Mouse (Mus musculus) hindbrain, postnatal 0 days (tissue): Measurements from ENCODE around the gene Mast3. TPM values are rescaled to one million over a fixed set of nuclear protein-coding genes. Genes with fewer than 3 reads are reported as not detected.

Experiments
- ATAC-seq: fragments of 200-750 bp; cut with Nextera tagmentation; 2 replicates; pipeline ENCODE4 v1.8.0; 2017; ENCODE audit warnings: mild to moderate bottlenecking, moderate TSS enrichment, moderate library complexity
- DNase-seq: peaks from one replicate; pipeline ENCODE4 v3.0.0-alpha.2; 2015; ENCODE audit warnings: low spot score
- H3K27ac ChIP-seq: fragments of 300-500 bp; sonication (generic); 2 replicates; pipeline ENCODE4 v1.5.1; 2014; ENCODE audit warnings: mild to moderate bottlenecking
- H3K27me3 ChIP-seq: fragments of 300-500 bp; sonication (generic); 2 replicates; pipeline ENCODE4 v1.6.1; 2014; ENCODE audit warnings: low read length, mixed read lengths; ENCODE audit not compliant: insufficient read depth
- H3K36me3 ChIP-seq: fragments of 300-500 bp; sonication (generic); 2 replicates; pipeline ENCODE4 v1.6.1; 2014; ENCODE audit warnings: low read length, mixed read lengths; ENCODE audit not compliant: insufficient read depth
- H3K4me1 ChIP-seq: fragments of 300-500 bp; sonication (generic); 2 replicates; pipeline ENCODE4 v1.6.1; 2014; ENCODE audit warnings: antibody characterized with exemption, low read length, mixed read lengths; ENCODE audit not compliant: insufficient read depth
- H3K4me2 ChIP-seq: fragments of 300-500 bp; sonication (generic); 2 replicates; pipeline ENCODE4 v1.6.1; 2014; ENCODE audit warnings: low read depth, mild to moderate bottlenecking, low read length, moderate library complexity, mixed read lengths
- H3K4me3 ChIP-seq: fragments of 300-500 bp; sonication (generic); 2 replicates; pipeline ENCODE4 v1.5.1; 2014; ENCODE audit warnings: low read length
- H3K9ac ChIP-seq: fragments of 300-500 bp; sonication (generic); replicated peaks from 2 replicates; pipeline ENCODE4 v1.6.1; 2014; ENCODE audit warnings: mild to moderate bottlenecking, low read length, moderate library complexity, mixed read lengths
- H3K9me3 ChIP-seq: fragments of 300-500 bp; sonication (generic); 2 replicates; pipeline ENCODE4 v1.6.1; 2016; ENCODE audit warnings: low read length, mixed read lengths
- CTCF ChIP-seq: IDR thresholded peaks from 2 replicates; pipeline ENCODE4 v1.5.1; 2016; ENCODE audit warnings: antibody characterized with exemption, control low read depth, low read depth
- WGBS: fragments of 180-500 bp; shearing (Covaris S2); extraction: QIAGEN DNeasy Blood & Tissue Kit; methylation state at CpG from one replicate; pipeline ENCODE4 v1.1.7; 2014; 5-methylcytosine and 5-hydroxymethylcytosine counted together
- microRNA-seq, 2 experiments: library from miRNA; unstranded; fragments of <30 nt; microRNA quantifications; one replicate each; pipeline ENCODE4; 2016
- polyA plus RNA-seq: library from polyadenylated mRNA; unstranded; fragments of >200 nt; fragmentation: Nextera tagmentation; extraction: Ambion mirVana; gene quantifications from 2 replicates; pipeline ENCODE4 v1.2.1, GENCODE M21; 2015
- total RNA-seq: library from RNA; depleted of rRNA; stranded (reverse); fragments of >200 nt; gene quantifications from 2 replicates; pipeline ENCODE4 v1.2.3, GENCODE M21; 2014; rRNA removed

The Mast3 gene
- total and polyA plus RNA-seq, 2 experiments from 2014 or later, result 16.2 to 42.1 TPM

GRCm38 (mm10) chr8:70730956-70731355 is 73.9 kb downstream of the Mast3 start:
- Histone ChIP-seq H3K27me3 (peaks cover 12% of the 10 kb centered on the region), H3K4me3 (no peak overlapping the region), H3K9ac (no peak overlapping the region), H3K4me1 (no peaks in the 10 kb centered on the region), H3K36me3 (no peaks in the 10 kb centered on the region), H3K4me2 (no peak overlapping the region), H3K27ac (no peak overlapping the region), H3K9me3 (no peaks in the 10 kb centered on the region)
- no peak for TF ChIP-seq CTCF
- ATAC-seq, result no peak
- 80% methylated on average over 4 of the region's 4 CpGs for WGBS
- DNase-seq, result no peak

- 4% methylated on average over 34 of the region's 34 CpGs for WGBS
- no peak overlapping the region for H3K9ac ChIP-seq
These were observed 74.9 kb downstream of the Mast3 start for GRCm38 (mm10) chr8:70729808-70730475.

More at GRCm38 (mm10) chr8:70729808-70730475, 74.9 kb downstream of the Mast3 start:
- Histone ChIP-seq H3K27ac (no peak overlapping the region), H3K4me3 (peak overlapping the region; percentile 12; the same call in 1 of the 2 replicates), H3K4me1 (no peaks in the 10 kb centered on the region), H3K27me3 (peaks cover 12% of the 10 kb centered on the region), H3K9me3 (no peaks in the 10 kb centered on the region), H3K4me2 (peak overlapping the region; percentile 35), H3K36me3 (no peaks in the 10 kb centered on the region)
- peak; percentile 47 for TF ChIP-seq CTCF
- DNase-seq (no peak), ATAC-seq (peak; percentile 54; the same call in 1 of the 2 replicates)

Small RNA genes within 50 kb of the gene (microRNA-seq; reads per million reads assigned to microRNA genes)
- 0.36 to 0.88 reads per million in 2 experiments for gene Mir7240

Other genes with a start within 250 kb of the Mast3 start
- gene Isyna1, start 210.7 kb downstream of the Mast3 start, total RNA-seq, result 152 and 207 TPM in 2 replicates
- 99.3 and 113 TPM in 2 replicates for gene Isyna1, start 210.7 kb downstream of the Mast3 start, polyA plus RNA-seq
- gene Ssbp4, start 196.2 kb downstream of the Mast3 start, total RNA-seq, result 248 and 349 TPM in 2 replicates
- 188 and 189 TPM in 2 replicates for gene Ssbp4, start 196.2 kb downstream of the Mast3 start, polyA plus RNA-seq
- gene Lrrc25, start 188.9 kb downstream of the Mast3 start, total RNA-seq, result 0.65 and 3.3 TPM in 2 replicates
- gene Lrrc25, start 188.9 kb downstream of the Mast3 start, polyA plus RNA-seq, result 1.3 and 1.5 TPM in 2 replicates
- gene Gdf15, start 172.6 kb downstream of the Mast3 start, total RNA-seq, result 1.7 TPM in 1 of 2 replicates, not detected in the other
- gene Gdf15, start 172.6 kb downstream of the Mast3 start, polyA plus RNA-seq, result 0.25 and 0.41 TPM in 2 replicates
- 65.7 and 68.4 TPM in 2 replicates for gene Pgpep1, start 144.7 kb downstream of the Mast3 start, total RNA-seq
- 44.2 and 56.5 TPM in 2 replicates for gene Pgpep1, start 144.7 kb downstream of the Mast3 start, polyA plus RNA-seq
- gene Lsm4, start 131.8 kb downstream of the Mast3 start, total RNA-seq, result 301 and 453 TPM in 2 replicates
- gene Lsm4, start 131.8 kb downstream of the Mast3 start, polyA plus RNA-seq, result 188 and 190 TPM in 2 replicates
- 486 and 650 TPM in 2 replicates for gene Jund, start 106.1 kb downstream of the Mast3 start, total RNA-seq
- gene Jund, start 106.1 kb downstream of the Mast3 start, polyA plus RNA-seq, result 90.4 and 96.3 TPM in 2 replicates
- gene Iqcn, start 101.6 kb downstream of the Mast3 start, total RNA-seq, result 0.05 and 0.18 TPM in 2 replicates
- gene Iqcn, start 101.6 kb downstream of the Mast3 start, polyA plus RNA-seq, result 0.05 and 0.08 TPM in 2 replicates
- not detected in 2 replicates for gene Gm3336, start 86.5 kb downstream of the Mast3 start, total RNA-seq
- not detected in 2 replicates for gene Gm3336, start 86.5 kb downstream of the Mast3 start, polyA plus RNA-seq
- 0.26 and 0.72 TPM in 2 replicates for gene Pde4c, start 81.3 kb downstream of the Mast3 start, total RNA-seq
- gene Pde4c, start 81.3 kb downstream of the Mast3 start, polyA plus RNA-seq, result 0.20 and 0.31 TPM in 2 replicates
- gene Rab3a, start 50.4 kb downstream of the Mast3 start, total RNA-seq, result 610 and 693 TPM in 2 replicates
- 693 and 724 TPM in 2 replicates for gene Rab3a, start 50.4 kb downstream of the Mast3 start, polyA plus RNA-seq
- gene Mpv17l2, start 44.1 kb downstream of the Mast3 start, total RNA-seq, result 37.2 and 53.9 TPM in 2 replicates
- gene Mpv17l2, start 44.1 kb downstream of the Mast3 start, polyA plus RNA-seq, result 56.1 and 63.3 TPM in 2 replicates
- 162 and 176 TPM in 2 replicates for gene Pik3r2, start 28.3 kb downstream of the Mast3 start, total RNA-seq
- gene Pik3r2, start 28.3 kb downstream of the Mast3 start, polyA plus RNA-seq, result 101 and 103 TPM in 2 replicates
- not detected in 2 replicates for gene Il12rb1, start 3.4 kb upstream of the Mast3 start, total RNA-seq
- gene Il12rb1, start 3.4 kb upstream of the Mast3 start, polyA plus RNA-seq, result not detected in 2 replicates
- 12.1 and 17.1 TPM in 2 replicates for gene Arrdc2, start 34.7 kb upstream of the Mast3 start, total RNA-seq
- gene Arrdc2, start 34.7 kb upstream of the Mast3 start, polyA plus RNA-seq, result 4.6 and 4.9 TPM in 2 replicates
- gene Kcnn1, start 58.2 kb upstream of the Mast3 start, total RNA-seq, result 29.8 and 33.6 TPM in 2 replicates
- gene Kcnn1, start 58.2 kb upstream of the Mast3 start, polyA plus RNA-seq, result 7.8 and 10.8 TPM in 2 replicates
- gene Ccdc124, start 68.9 kb upstream of the Mast3 start, total RNA-seq, result 36.0 and 45.1 TPM in 2 replicates
- gene Ccdc124, start 68.9 kb upstream of the Mast3 start, polyA plus RNA-seq, result 145 and 154 TPM in 2 replicates
- 2.5 and 2.8 TPM in 2 replicates for gene Slc5a5, start 87.7 kb upstream of the Mast3 start, total RNA-seq
- gene Slc5a5, start 87.7 kb upstream of the Mast3 start, polyA plus RNA-seq, result 4.2 and 4.3 TPM in 2 replicates
- 1,411 and 1,940 TPM in 2 replicates for gene Rpl18a, start 92.4 kb upstream of the Mast3 start, total RNA-seq
- 2,686 and 2,710 TPM in 2 replicates for gene Rpl18a, start 92.4 kb upstream of the Mast3 start, polyA plus RNA-seq
- gene Map1s, start 100.9 kb upstream of the Mast3 start, total RNA-seq, result 98.1 and 98.6 TPM in 2 replicates
- gene Map1s, start 100.9 kb upstream of the Mast3 start, polyA plus RNA-seq, result 52.3 and 54.4 TPM in 2 replicates